17 mouse cellular contexts compared by ENCODE assay signal in the genomic region with DNA sequence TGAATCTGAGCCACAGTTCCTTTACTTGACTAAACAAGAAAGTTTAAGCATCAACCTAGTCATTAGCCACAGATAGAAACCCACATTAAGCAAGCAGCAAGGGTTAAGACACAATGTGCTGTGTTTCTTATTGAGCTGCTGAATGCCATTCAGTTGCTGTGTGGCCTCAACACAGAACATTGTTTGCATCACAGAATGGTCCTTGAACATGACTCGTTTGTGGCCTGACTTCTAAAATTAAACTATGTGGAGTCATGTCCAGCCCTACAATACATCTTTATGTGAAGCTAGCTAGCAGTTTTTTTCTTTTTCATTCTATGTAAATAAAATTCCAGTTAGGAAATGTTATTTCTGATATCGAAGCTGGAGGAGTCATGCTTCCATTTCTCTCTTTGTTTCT. TPM values are rescaled to one million over a fixed set of nuclear protein-coding genes. Genes with fewer than 3 reads are reported as not detected.
DNase-seq lines count a peak whose midpoint lies in the region; ATAC-seq and TF ChIP-seq lines count a peak whose summit lies in the region.
"Had no signal": no experiment of that assay in that cellular context is flagged by ENCODE, and none has a peak within 500 bp of the region (broad histone marks: within the 10 kb centered on the region; RNA-seq: fewer than 3 reads in every experiment).

No protein-coding gene starts in this region.

- ATAC-seq in forebrain, postnatal 0 days = no peak
- ATAC-seq in forebrain, embryonic 12.5 days (ENCODE audit: low FRiP score) = no peak
- no peak for ATAC-seq in kidney, embryonic 16.5 days (ENCODE audit: low FRiP score, low TSS enrichment)
- ATAC-seq: forebrain, embryonic 14.5 days had no signal

- peak; percentile 9 for DNase-seq in forebrain, postnatal 0 days
- no peak for DNase-seq in kidney, postnatal 10 days
- DNase-seq in 3T3-L1 (ENCODE audit: low read depth, low spot score) = peak; percentile 57
- no peak for DNase-seq in heart, adult 18-20 months
- DNase-seq: adrenal gland, postnatal 10 days; cerebellum, adult 11-12 months; cerebellum, adult 9-11 months; gastrocnemius, postnatal 10 days had no signal

- no peaks in the 10 kb centered on the region for H3K9me3 ChIP-seq in forebrain, postnatal 0 days (ENCODE audit: low read length)
- no peaks in the 10 kb centered on the region for H3K9me3 ChIP-seq in forebrain, embryonic 12.5 days
- no peaks in the 10 kb centered on the region for H3K9me3 ChIP-seq in kidney, embryonic 16.5 days (ENCODE audit: low read length)
- H3K9me3 ChIP-seq: embryonic facial prominence, embryonic 10.5 days; heart, embryonic 12.5 days; hindbrain, embryonic 10.5 days had no signal

- H3K4me2 ChIP-seq in forebrain, postnatal 0 days (ENCODE audit: low read depth) = no peak overlapping the region
- H3K4me2 ChIP-seq in forebrain, embryonic 12.5 days = no peak overlapping the region
- no peak overlapping the region for H3K4me2 ChIP-seq in kidney, embryonic 16.5 days (replicated peaks; ENCODE audit: low read depth, low read length)
- H3K4me2 ChIP-seq: heart, embryonic 12.5 days; hindbrain, embryonic 14.5 days had no signal

- no peaks in the 10 kb centered on the region for H3K36me3 ChIP-seq in forebrain, postnatal 0 days (ENCODE audit: insufficient read depth)
- H3K36me3 ChIP-seq in forebrain, embryonic 12.5 days (replicated peaks) = no peaks in the 10 kb centered on the region
- H3K36me3 ChIP-seq in kidney, embryonic 16.5 days (ENCODE audit: insufficient read depth, low read length) = peaks cover 3% of the 10 kb centered on the region; the same call in 1 of the 2 replicates
- H3K36me3 ChIP-seq: embryonic facial prominence, embryonic 10.5 days; heart, embryonic 12.5 days; hindbrain, embryonic 10.5 days had no signal

- H3K4me3 ChIP-seq in forebrain, postnatal 0 days (ENCODE audit: low read depth, low read length) = no peak overlapping the region
- no peak overlapping the region for H3K4me3 ChIP-seq in forebrain, embryonic 12.5 days (replicated peaks)
- H3K4me3 ChIP-seq in kidney, embryonic 16.5 days (ENCODE audit: low read length) = no peak overlapping the region
- H3K4me3 ChIP-seq in olfactory bulb, adult 2 months (ENCODE audit: insufficient read depth, low read depth, low read length) = no peak overlapping the region
- H3K4me3 ChIP-seq: embryonic facial prominence, embryonic 10.5 days; heart, embryonic 12.5 days; hindbrain, embryonic 10.5 days had no signal

- no peak overlapping the region for H3K9ac ChIP-seq in forebrain, postnatal 0 days
- H3K9ac ChIP-seq in forebrain, embryonic 12.5 days = no peak overlapping the region
- H3K9ac ChIP-seq in kidney, embryonic 16.5 days (replicated peaks; ENCODE audit: low read length) = no peak overlapping the region
- H3K9ac ChIP-seq: heart, embryonic 12.5 days; hindbrain, embryonic 14.5 days had no signal

- WGBS in forebrain, postnatal 0 days = 36% methylated on average over 2 of the region's 2 CpGs
- 50% methylated on average over 2 of the region's 2 CpGs for WGBS in forebrain, embryonic 12.5 days
- 71% methylated on average over 2 of the region's 2 CpGs for WGBS in kidney, embryonic 16.5 days
- WGBS in olfactory bulb, adult 2 months = 24% methylated on average over 2 of the region's 2 CpGs

- no peak for TF ChIP-seq POLR2A in olfactory bulb, adult 2 months (IDR thresholded peaks at IDR 0.05; ENCODE audit: insufficient read depth, low read depth, low read length)

- H3K27me3 ChIP-seq in forebrain, postnatal 0 days (ENCODE audit: insufficient read depth, low read length) = no peaks in the 10 kb centered on the region
- H3K27me3 ChIP-seq in forebrain, embryonic 12.5 days = no peaks in the 10 kb centered on the region
- no peaks in the 10 kb centered on the region for H3K27me3 ChIP-seq in kidney, embryonic 16.5 days (ENCODE audit: insufficient read depth, low read length)
- H3K27me3 ChIP-seq: CH12.LX; heart, embryonic 12.5 days had no signal

- H3K27ac ChIP-seq in forebrain, postnatal 0 days (ENCODE audit: low read depth, low read length) = no peak overlapping the region
- no peak overlapping the region for H3K27ac ChIP-seq in forebrain, embryonic 12.5 days
- H3K27ac ChIP-seq in kidney, embryonic 16.5 days (ENCODE audit: low read length) = 0 out of 2 replicates have a peak overlapping the region, but pooled peaks have one; percentile 15
- 0 out of 2 replicates have a peak overlapping the region, but pooled peaks have one; percentile 56 for H3K27ac ChIP-seq in olfactory bulb, adult 2 months (ENCODE audit: insufficient read depth, low read depth, low read length)
- H3K27ac ChIP-seq: embryonic facial prominence, embryonic 10.5 days; hindbrain, embryonic 10.5 days; hindbrain, embryonic 14.5 days had no signal

- H3K4me1 ChIP-seq in forebrain, postnatal 0 days (ENCODE audit: insufficient read depth) = no peaks in the 10 kb centered on the region
- H3K4me1 ChIP-seq in forebrain, embryonic 12.5 days = no peaks in the 10 kb centered on the region
- H3K4me1 ChIP-seq in kidney, embryonic 16.5 days (ENCODE audit: insufficient read depth, low read length) = no peaks in the 10 kb centered on the region
- peaks cover 5% of the 10 kb centered on the region for H3K4me1 ChIP-seq in olfactory bulb, adult 2 months (ENCODE audit: control insufficient read depth, insufficient read depth, low read length)
- H3K4me1 ChIP-seq: embryonic facial prominence, embryonic 10.5 days; hindbrain, embryonic 10.5 days had no signal

- TF ChIP-seq CTCF in forebrain, postnatal 0 days (IDR thresholded peaks at IDR 0.05; ENCODE audit: low read depth) = no peak
- no peak for TF ChIP-seq CTCF in olfactory bulb, adult 2 months (IDR thresholded peaks at IDR 0.05; ENCODE audit: insufficient read depth, low read depth, low read length)

RNA-seq across cellular contexts. Expression of a gene that starts 27.2 kb away (rescaled TPM):
- 12.9 and 31.0 TPM in 2 replicates for total RNA-seq in forebrain, postnatal 0 days (2014; rRNA removed)
- 3.7 and 3.8 TPM in 2 replicates for polyA plus RNA-seq in forebrain, postnatal 0 days (2015; fragmentation: Nextera tagmentation; extraction: Ambion mirVana)
- 0.77 and 1.00 TPM in 2 replicates for polyA plus RNA-seq in forebrain, embryonic 12.5 days (2016; fragmentation: Nextera tagmentation; extraction: Ambion mirVana)
- 18.5 and 20.5 TPM in 2 replicates for polyA plus RNA-seq in kidney, embryonic 16.5 days (2015; fragmentation: Nextera tagmentation; extraction: Ambion mirVana)
- polyA plus RNA-seq in olfactory bulb, adult 2 months (2012; ENCODE audit: insufficient read depth, insufficient read length, low replicate concordance, missing spikeins) = not detected in 2 replicates
- 1 to 10 TPM; 1.0 to 3.2 TPM for total RNA-seq in heart, adult 18-20 months (2021)

Comparison
In these comparisons a context has a peak if more than half of its experiments do, and no peak if none do; other contexts are left out.
1. DNase-seq: peak in forebrain, postnatal 0 days (single experiment) and 3T3-L1 (single experiment); none in kidney, postnatal 10 days (single experiment) and heart, adult 18-20 months (0 of 2).
2. H3K27ac ChIP-seq: peak in kidney, embryonic 16.5 days (single experiment) and olfactory bulb, adult 2 months (single experiment); none in forebrain, postnatal 0 days (single experiment) and forebrain, embryonic 12.5 days (single experiment).